Mouse (Mus musculus) gonadal fat pad, adult 2 months (tissue): ENCODE results near the gene Ap3d1. TPM values are rescaled to one million over a fixed set of nuclear protein-coding genes. Genes with fewer than 3 reads are reported as not detected.

ENCODE experiments used
- DNase-seq: peaks from one replicate; pipeline ENCODE4 v3.0.0-alpha.2; 2012; ENCODE audit warnings: low read depth
- polyA plus RNA-seq: library from polyadenylated mRNA; depleted of rRNA; stranded (reverse); fragments of >200 nt; gene quantifications from 2 replicates; pipeline ENCODE4 v1.2.3, GENCODE M21; 2012

The Ap3d1 gene
- polyA plus RNA-seq, 1 experiment = 151 TPM

DNA sequence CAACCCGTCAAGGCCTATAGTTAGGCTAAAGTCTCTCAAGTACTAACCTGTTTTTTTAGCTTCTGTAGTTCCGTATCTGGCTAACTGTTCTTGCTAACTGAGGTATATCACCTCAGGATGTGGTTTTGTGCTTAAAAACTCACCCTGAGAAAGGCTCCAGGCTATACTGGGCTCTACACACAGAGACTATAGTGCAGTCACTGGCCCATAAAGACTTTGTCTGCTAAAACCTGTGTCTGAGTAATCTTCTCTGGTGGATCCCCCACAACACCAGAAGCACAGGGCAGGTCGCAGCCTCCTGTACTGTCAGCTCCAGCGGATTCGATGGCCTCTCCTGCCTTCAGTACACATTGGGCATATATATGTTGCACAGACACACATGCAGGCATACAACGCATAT, 60.1 kb downstream of the Ap3d1 start:
- DNase-seq = no peak

- DNase-seq = no peak
Observed at GRCm38 (mm10) chr10:80680260-80680696, 61.8 kb downstream of the Ap3d1 start.

DNA sequence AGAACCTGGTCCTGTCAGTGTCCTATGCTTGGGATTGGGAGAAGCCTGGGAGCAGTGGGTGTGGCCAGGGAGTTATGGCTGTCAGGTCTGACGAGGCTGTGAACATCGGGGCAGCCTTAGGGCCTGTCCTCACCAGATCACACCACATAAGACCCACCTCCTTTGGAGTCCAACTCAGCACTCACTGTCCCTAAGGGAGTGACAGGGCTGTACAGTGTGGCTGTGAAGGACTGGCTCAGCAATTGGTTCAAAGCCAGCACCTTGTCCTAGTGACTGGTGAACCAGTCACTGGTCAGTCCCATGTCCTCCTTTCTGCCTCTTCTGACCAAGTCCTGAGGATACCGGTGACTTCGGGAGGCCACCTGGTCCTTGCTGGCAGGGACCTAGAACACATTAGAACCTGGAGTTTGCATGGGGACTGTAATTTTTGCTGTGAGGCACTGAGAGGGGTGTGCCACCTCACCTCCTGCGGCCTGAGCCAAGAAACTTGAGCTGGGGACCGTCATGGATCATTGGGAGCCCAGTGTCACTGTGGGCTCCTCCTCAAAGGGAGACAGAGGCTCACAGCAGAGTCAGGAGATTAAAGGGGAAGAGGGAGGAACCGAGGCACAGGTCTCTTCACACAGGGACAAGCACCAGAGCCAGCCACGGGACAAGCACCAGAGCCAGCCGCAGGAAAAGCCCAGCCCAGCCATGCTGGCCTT, 62.4 kb downstream of the Ap3d1 start:
- DNase-seq = no peak

- no peak for DNase-seq
Observed at GRCm38 (mm10) chr10:80678601-80679377, 63.3 kb downstream of the Ap3d1 start.

DNA sequence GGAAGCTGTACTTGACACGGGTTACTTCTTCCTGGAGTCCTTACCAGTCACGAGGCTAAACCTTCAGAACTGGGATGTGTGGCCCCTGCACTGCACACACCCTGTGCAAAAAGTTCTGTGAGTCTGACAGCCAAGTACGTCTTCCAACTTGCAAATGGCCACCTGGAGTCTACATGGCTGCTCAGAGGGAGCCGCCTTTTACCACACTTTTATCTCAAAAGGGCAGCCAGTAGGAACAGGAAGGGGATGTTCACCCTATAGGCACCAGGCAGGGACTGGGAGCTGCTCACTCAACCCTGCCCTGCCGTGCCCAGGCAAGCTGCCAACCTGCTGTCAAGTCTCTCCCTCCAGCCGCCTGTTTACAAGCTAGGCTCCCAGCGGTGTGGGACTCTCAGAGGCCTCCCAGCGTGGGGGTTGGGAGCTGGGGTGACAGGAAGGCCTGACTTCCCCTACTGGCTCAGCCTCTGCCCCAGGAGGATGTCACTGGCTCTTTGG, 64.1 kb downstream of the Ap3d1 start, which contains the start of gene Mknk2:
TSS of gene Mknk2 (minus strand) at position 171 of the 495 bp plus-strand sequence.
- no peak for DNase-seq

DNA sequence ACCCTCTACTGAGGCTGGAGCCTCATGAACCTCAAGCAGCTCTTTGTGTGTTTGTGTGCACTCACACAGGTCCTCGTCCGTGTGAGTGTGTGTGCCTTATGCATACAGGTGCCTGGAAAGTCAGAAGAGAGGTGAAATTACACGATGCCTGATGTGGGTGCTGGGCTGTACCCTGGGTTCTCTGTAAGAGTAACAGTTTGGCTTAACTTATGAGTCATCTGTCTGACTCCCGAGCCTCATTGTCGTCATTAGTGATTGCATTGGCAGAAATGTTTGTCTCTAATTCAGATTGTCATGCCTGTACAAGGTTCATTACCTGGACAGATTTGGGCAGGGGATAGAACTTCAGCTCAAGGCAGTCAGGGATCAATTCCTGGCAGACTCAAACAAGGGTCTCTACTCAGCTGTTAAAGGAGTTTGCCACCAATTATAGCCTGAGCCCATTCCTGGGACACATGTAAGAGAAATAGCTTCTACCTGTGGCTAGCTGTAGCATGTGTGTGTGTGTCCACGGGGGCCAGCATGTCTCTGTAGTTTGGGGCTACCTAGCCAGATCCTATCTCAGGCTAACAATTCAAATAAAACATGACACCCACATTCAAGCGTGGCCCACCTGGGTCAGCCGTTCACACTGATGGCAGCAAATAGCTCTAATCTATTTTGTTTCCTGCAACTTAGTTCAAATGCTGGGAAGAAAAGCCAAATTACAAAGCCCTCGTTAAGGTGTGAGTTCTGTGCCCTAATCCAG, 64.8 kb downstream of the Ap3d1 start:
- no peak for DNase-seq

DNA sequence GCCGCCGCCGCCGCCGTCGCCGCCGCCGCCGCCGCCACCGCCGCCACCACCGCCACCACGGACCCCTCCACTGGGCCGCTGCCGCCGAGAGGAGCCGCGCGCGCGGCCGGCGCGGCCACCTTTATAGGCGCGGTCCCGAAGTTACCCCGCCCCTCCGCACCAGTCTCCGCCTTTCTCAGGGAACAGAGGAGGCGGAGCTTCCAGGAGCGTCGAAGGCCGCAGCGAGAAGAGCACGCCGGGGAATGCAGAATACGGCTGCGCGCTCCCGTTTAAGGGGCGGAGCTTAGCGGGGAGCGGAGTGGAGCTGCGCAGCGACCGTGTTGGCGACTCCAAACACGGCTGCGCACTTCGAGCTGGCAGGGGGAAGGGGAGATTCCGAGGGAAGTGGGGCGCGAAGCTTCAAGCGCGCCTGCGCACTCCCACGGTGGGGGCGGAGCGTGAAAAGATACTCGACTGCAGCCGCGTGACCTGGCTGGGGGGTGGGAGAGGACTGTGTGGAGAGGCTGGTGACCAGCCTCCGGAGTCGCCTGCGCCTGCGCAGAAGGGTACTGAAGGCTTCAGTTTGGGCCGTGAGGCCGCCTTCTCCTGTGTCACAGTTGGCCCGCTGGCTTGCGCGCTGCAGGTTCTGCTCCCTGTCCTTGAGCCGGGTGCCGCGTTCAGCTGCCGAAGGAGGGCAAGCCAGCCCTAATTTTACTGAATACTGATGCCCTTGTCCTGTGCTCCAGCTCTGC, 65.7 kb downstream of the Ap3d1 start:
- DNase-seq = no peak

- DNase-seq = no peak
Observed at GRCm38 (mm10) chr10:80675405-80676197, 66.5 kb downstream of the Ap3d1 start.

GRCm38 (mm10) chr10:80674851-80675404, 67.1 kb downstream of the Ap3d1 start:
- DNase-seq = no peak

- DNase-seq = no peak
Observed at GRCm38 (mm10) chr10:80674161-80674711, 67.8 kb downstream of the Ap3d1 start.

GRCm38 (mm10) chr10:80673690-80674089, 68.4 kb downstream of the Ap3d1 start:
- DNase-seq = no peak

DNA sequence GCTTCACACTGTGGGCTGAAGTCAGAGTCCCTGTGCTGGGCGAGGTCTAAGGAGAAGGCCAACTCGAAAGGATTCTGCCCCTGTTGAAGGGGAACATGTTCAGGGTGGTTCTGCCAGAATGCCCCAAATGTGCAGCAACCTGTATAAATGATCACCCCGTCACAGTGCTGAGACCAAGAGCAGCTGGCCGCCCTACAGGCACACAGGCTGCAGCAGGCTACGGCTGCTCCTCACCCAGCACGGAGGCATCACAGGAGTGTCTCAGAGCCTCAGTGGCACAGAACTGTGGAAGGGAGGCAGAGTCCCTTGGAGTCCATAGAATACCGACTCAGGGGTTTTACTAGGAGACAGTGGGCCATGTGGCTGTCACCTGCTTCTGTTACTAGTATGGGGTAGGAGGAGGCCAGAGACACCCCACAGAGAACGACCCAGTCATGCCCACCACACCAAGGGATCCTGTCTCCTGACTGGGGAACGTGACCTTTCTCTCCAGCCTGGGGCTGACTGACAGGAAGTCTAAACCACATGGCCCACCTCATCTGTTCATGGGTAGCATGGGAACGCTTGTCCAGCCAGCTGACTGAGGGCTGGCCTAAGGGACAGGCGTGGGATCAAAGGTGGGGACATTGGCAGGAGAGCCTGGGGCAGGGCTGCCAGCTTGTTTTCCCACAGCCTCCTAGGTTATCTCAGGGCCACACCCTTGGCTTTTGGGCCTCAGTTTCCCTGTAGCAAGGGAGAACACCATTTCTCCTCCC, 70.0 kb downstream of the Ap3d1 start:
- no peak for DNase-seq

DNA sequence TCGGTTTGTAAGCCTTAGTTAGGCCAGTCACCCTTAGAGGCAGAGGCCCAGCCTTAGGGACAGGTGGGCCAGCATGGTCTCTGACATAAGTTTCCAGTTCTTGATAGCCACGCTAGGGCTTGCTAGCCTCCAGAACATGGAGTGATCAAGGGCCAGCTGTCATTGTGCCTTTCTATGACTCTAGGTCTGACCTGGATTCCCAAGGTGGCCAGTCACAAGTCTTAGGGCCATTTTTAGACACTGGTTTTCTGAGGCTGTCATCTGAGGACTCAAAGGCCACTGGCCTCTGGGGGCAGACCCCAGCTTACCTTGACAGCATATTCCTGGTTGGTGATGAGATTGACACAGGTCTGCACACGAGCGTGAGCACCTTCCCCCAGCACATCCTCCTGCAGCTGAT, 70.8 kb downstream of the Ap3d1 start:
- no peak for DNase-seq

- DNase-seq = no peak
Observed at GRCm38 (mm10) chr10:80670531-80670930, 71.5 kb downstream of the Ap3d1 start.

GRCm38 (mm10) chr10:80669737-80670485, 72.2 kb downstream of the Ap3d1 start:
- no peak for DNase-seq

- no peak for DNase-seq
Observed at GRCm38 (mm10) chr10:80669018-80669417, 73.0 kb downstream of the Ap3d1 start.

- no peak for DNase-seq
Observed at GRCm38 (mm10) chr10:80668614-80669013, 73.5 kb downstream of the Ap3d1 start.

- no peak for DNase-seq
Observed at GRCm38 (mm10) chr10:80666837-80667412, 75.1 kb downstream of the Ap3d1 start.
